Mouse (Mus musculus): ENCODE measurements around the gene Otud7a. TPM values are rescaled to one million over a fixed set of nuclear protein-coding genes. Genes with fewer than 3 reads are reported as not detected.
A peak's percentile ranks its signal among the peaks of the same experiment; 100 is the strongest.

The Otud7a gene
- total and polyA plus RNA-seq, 2 experiments from 2014 or later: 3.8 to 21.6 TPM

DNA sequence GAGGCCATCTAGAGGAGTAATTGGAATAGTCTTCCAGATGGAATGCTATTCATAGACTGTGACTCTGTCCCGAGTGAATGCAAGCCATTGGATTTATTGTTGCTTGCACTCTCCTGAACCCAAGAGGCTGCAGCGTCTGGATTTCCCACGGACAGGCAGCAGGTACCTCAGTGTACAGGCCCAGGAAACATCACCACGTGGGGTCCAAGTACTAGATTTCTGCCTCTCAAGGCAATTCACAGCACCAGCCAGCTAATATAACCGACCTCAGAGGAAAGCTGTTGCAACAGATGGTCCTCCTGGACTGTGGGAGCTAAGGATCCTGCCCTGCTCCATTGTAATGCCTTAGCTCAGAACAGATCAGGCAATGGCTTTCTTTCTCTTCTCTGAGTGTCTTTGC, 111.8 kb downstream of the Otud7a start:
- no peak overlapping the region for H3K4me3 ChIP-seq (ENCODE audit: low read depth, low read length)
- H3K9me3 ChIP-seq (ENCODE audit: low read length): no peaks in the 10 kb centered on the region
- no peak overlapping the region for H3K27ac ChIP-seq (ENCODE audit: low read depth, low read length)
- H3K9ac ChIP-seq: no peak overlapping the region
- peak; percentile 40; the same call in 1 of the 2 replicates for ATAC-seq
- WGBS: 57% methylated on average over 5 of the region's 5 CpGs
- H3K36me3 ChIP-seq (ENCODE audit: insufficient read depth): no peaks in the 10 kb centered on the region
- H3K4me1 ChIP-seq (ENCODE audit: insufficient read depth): no peaks in the 10 kb centered on the region
- no peak overlapping the region for H3K4me2 ChIP-seq (ENCODE audit: low read depth)
- TF ChIP-seq CTCF (IDR thresholded peaks at IDR 0.05; ENCODE audit: low read depth): no peak
- no peak for DNase-seq
- no peaks in the 10 kb centered on the region for H3K27me3 ChIP-seq (ENCODE audit: insufficient read depth, low read length)

DNA sequence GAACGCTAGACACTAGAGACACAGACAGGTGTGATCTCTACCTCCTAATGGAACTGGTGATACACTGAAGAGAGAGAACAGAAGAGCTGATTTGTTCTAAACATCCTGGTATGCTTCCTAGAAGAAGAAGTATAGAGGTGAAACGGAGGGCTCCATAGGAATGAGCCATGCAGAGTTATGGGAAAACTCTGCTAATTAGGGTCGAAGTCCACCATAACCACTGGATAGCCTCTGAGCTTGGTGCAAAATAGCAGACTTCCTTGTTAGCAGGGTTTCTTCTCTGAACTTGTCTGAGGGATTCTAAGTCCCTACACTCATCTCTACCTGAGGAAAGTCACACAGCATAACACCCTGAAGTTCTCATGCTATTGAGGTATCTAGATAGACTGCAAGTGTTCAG, 114.4 kb downstream of the Otud7a start:
- H3K4me2 ChIP-seq (ENCODE audit: low read depth): no peak overlapping the region
- TF ChIP-seq CTCF (IDR thresholded peaks at IDR 0.05; ENCODE audit: low read depth): no peak
- H3K4me1 ChIP-seq (ENCODE audit: insufficient read depth): no peaks in the 10 kb centered on the region
- no peak overlapping the region for H3K4me3 ChIP-seq (ENCODE audit: low read depth, low read length)
- H3K36me3 ChIP-seq (ENCODE audit: insufficient read depth): no peaks in the 10 kb centered on the region
- H3K27me3 ChIP-seq (ENCODE audit: insufficient read depth, low read length): no peaks in the 10 kb centered on the region
- H3K9me3 ChIP-seq (ENCODE audit: low read length): no peaks in the 10 kb centered on the region
- no peak overlapping the region for H3K27ac ChIP-seq (ENCODE audit: low read depth, low read length)
- WGBS: 91% methylated on average over 3 of the region's 3 CpGs
- DNase-seq (no peak), ATAC-seq (no peak)
- H3K9ac ChIP-seq: no peak overlapping the region

DNA sequence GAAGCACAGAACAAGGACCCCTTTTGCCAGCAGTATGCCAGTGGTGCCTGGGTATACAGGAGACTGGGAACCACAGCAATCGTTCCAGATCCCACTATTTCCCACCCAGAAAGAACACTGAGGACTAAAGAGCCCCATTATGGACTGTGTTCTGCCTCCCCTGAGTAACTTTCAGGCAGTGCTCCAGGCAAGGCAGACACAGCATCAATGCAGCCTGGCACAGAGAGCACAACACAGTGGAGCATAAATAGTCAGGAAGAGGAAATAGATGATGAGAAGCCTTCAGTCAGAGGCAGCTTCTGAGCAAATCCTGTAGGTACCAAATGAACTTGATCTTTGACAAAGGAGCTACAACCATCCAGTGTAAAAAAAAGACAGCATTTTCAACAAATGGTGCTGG, 115.1 kb downstream of the Otud7a start:
- H3K4me1 ChIP-seq (ENCODE audit: insufficient read depth): no peaks in the 10 kb centered on the region
- H3K4me3 ChIP-seq (ENCODE audit: low read depth, low read length): no peak overlapping the region
- 62% methylated on average over 1 of the region's 1 CpGs for WGBS
- DNase-seq (no peak), ATAC-seq (no peak)
- no peak overlapping the region for H3K4me2 ChIP-seq (ENCODE audit: low read depth)
- H3K9ac ChIP-seq: no peak overlapping the region
- no peak overlapping the region for H3K27ac ChIP-seq (ENCODE audit: low read depth, low read length)
- TF ChIP-seq CTCF (IDR thresholded peaks at IDR 0.05; ENCODE audit: low read depth): no peak
- H3K36me3 ChIP-seq (ENCODE audit: insufficient read depth): no peaks in the 10 kb centered on the region
- no peaks in the 10 kb centered on the region for H3K9me3 ChIP-seq (ENCODE audit: low read length)
- no peaks in the 10 kb centered on the region for H3K27me3 ChIP-seq (ENCODE audit: insufficient read depth, low read length)

DNA sequence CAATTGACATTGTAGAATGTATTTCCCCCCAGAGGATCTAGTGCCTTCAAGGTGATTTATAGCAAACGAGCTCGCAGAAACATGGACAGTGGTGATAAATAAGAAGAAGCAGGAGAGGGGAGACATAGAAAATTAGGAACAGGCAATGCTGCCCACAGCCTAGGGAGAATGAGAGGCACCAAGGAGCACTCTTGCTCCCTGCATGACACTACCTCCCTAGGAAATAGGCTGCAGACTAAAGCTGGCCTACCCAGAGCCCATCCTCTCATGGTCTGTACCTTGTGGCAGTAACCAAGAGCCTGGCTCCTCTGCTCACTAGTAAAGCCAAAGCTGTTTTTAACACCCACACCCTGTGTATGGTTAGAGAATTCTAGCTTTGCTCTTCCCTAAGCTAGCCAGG, 138.8 kb downstream of the Otud7a start:
- H3K9me3 ChIP-seq (ENCODE audit: low read length): no peaks in the 10 kb centered on the region
- no peak overlapping the region for H3K27ac ChIP-seq (ENCODE audit: low read depth, low read length)
- ATAC-seq (no peak), DNase-seq (no peak)
- 95% methylated on average over 2 of the region's 2 CpGs for WGBS
- no peak overlapping the region for H3K4me2 ChIP-seq (ENCODE audit: low read depth)
- H3K9ac ChIP-seq: no peak overlapping the region
- no peaks in the 10 kb centered on the region for H3K4me1 ChIP-seq (ENCODE audit: insufficient read depth)
- no peaks in the 10 kb centered on the region for H3K27me3 ChIP-seq (ENCODE audit: insufficient read depth, low read length)
- H3K36me3 ChIP-seq (ENCODE audit: insufficient read depth): no peaks in the 10 kb centered on the region
- no peak overlapping the region for H3K4me3 ChIP-seq (ENCODE audit: low read depth, low read length)
- no peak for TF ChIP-seq CTCF (IDR thresholded peaks at IDR 0.05; ENCODE audit: low read depth)

DNA sequence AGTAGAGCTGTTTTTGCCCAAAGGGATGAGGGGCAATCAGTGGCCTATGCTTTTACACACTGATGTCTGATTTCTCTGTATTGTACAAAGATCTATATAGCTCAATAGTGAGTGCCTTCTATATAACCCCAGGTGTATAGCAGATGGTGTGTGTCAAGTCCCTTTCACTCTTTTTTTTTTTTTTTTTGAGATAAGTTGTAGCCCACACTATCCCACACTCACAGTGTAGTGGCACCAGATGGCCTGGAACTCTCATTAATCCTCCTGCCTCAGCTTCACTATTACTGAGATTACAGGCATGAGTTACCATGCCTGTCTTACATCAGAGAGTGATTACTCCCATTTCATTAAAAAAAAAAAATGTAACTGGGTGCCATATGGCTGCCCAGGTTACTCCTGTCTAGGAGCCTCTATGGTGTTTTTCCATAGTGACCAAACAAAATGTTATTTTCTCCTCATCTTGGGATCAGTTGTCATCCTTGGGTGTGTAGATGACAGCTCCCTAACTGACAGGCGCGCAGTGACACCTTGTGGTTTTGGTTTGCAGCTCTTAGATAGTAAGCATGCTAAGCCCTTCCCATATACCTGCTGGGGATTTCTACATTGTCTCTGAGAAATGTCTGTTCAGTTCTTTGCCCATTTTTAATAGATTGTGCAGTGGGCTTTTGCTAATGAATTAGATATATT, 141.8 kb downstream of the Otud7a start:
- 0 out of 2 replicates have a peak, but pooled peaks have one; percentile 47 for ATAC-seq
- no peak overlapping the region for H3K9ac ChIP-seq
- DNase-seq: peak; percentile 21
- no peaks in the 10 kb centered on the region for H3K4me1 ChIP-seq (ENCODE audit: insufficient read depth)
- no peaks in the 10 kb centered on the region for H3K36me3 ChIP-seq (ENCODE audit: insufficient read depth)
- TF ChIP-seq CTCF (IDR thresholded peaks at IDR 0.05; ENCODE audit: low read depth): peak; percentile 41
- H3K4me2 ChIP-seq (ENCODE audit: low read depth): no peak overlapping the region
- H3K4me3 ChIP-seq (ENCODE audit: low read depth, low read length): no peak overlapping the region
- H3K27ac ChIP-seq (ENCODE audit: low read depth, low read length): no peak overlapping the region
- no peaks in the 10 kb centered on the region for H3K27me3 ChIP-seq (ENCODE audit: insufficient read depth, low read length)
- WGBS: 58% methylated on average over 2 of the region's 2 CpGs
- no peaks in the 10 kb centered on the region for H3K9me3 ChIP-seq (ENCODE audit: low read length)

DNA sequence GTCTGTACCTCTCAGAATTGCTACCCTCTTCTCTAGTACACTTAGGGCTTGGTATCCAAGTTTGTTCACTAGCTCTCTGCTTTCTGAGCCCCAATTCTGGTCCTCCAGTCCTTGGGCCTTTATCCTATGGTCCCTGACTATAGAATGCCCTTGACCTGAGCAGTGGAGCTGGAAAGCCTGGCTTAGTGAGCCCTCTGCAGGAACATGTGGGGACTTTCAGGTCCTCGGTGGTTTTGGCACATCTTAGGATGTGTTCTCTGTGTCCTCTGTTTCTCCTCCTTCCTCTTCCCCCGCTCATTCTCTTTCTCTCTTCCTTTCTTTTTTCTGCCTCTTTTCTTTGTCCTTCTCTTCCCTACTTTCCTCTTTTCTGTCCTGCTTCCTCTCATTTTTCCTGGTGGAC, 145.8 kb downstream of the Otud7a start:
- ATAC-seq: no peak
- Histone ChIP-seq H3K36me3 (ENCODE audit: insufficient read depth) (no peaks in the 10 kb centered on the region), H3K27ac (ENCODE audit: low read depth, low read length) (no peak overlapping the region), H3K4me1 (ENCODE audit: insufficient read depth) (no peaks in the 10 kb centered on the region), H3K4me2 (ENCODE audit: low read depth) (no peak overlapping the region), H3K27me3 (ENCODE audit: insufficient read depth, low read length) (no peaks in the 10 kb centered on the region), H3K9ac (no peak overlapping the region), H3K4me3 (ENCODE audit: low read depth, low read length) (no peak overlapping the region), H3K9me3 (ENCODE audit: low read length) (no peaks in the 10 kb centered on the region)
- 68% methylated on average over 2 of the region's 2 CpGs for WGBS
- no peak for DNase-seq
- peak; percentile 13 for TF ChIP-seq CTCF (IDR thresholded peaks at IDR 0.05; ENCODE audit: low read depth)

DNA sequence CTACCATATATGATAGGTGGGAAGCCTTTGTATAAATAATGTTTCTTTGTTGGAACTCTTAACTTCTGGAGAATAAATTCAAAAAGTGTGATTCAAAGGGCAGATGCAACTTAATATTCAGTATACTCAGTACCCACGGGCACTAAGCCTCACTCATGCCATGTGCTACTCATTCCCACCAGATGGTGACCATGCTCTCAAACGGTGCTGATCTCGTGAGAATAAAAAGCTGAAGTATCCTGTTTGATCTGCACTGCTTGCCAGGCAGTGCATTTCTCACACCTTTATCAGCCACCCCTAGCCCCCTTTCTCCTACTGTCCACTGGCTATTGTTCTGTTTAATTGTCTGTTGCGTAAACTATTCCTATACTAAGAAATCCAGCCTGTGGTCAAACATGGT, 146.8 kb downstream of the Otud7a start:
- TF ChIP-seq CTCF (IDR thresholded peaks at IDR 0.05; ENCODE audit: low read depth): no peak
- no peak for DNase-seq

More for the DNA sequence above, 146.8 kb downstream of the Otud7a start:
- H3K9ac ChIP-seq: no peak overlapping the region
- no peak; the same call in 1 of the 2 replicates for ATAC-seq
- no peak overlapping the region for H3K27ac ChIP-seq (ENCODE audit: low read depth, low read length)
- H3K4me2 ChIP-seq (ENCODE audit: low read depth): no peak overlapping the region
- H3K27me3 ChIP-seq (ENCODE audit: insufficient read depth, low read length): no peaks in the 10 kb centered on the region
- H3K36me3 ChIP-seq (ENCODE audit: insufficient read depth): no peaks in the 10 kb centered on the region
- H3K4me3 ChIP-seq (ENCODE audit: low read depth, low read length): no peak overlapping the region
- 63% methylated on average over 4 of the region's 4 CpGs for WGBS
- no peaks in the 10 kb centered on the region for H3K9me3 ChIP-seq (ENCODE audit: low read length)
- no peaks in the 10 kb centered on the region for H3K4me1 ChIP-seq (ENCODE audit: insufficient read depth)

All from forebrain, postnatal 0 days (tissue).